Mouse (Mus musculus) ES-E14 (cell line): ENCODE results near the gene Gpc6. TPM values are rescaled to one million over a fixed set of nuclear protein-coding genes. Genes with fewer than 3 reads are reported as not detected.

ENCODE experiments used
- DNase-seq: peaks from one replicate; pipeline ENCODE4 v3.0.0-alpha.2; 2013; ENCODE audit warnings: low read depth, low spot score
- H3K27ac ChIP-seq: 2 replicates; pipeline ENCODE4 v1.5.1; 2012; ENCODE audit warnings: low read depth, mild to moderate bottlenecking, low read length, moderate library complexity, mixed read lengths; ENCODE audit not compliant: poor library complexity, insufficient read depth, severe bottlenecking
- H3K36me3 ChIP-seq: 2 replicates; pipeline ENCODE4 v1.6.1; 2012; ENCODE audit warnings: mild to moderate bottlenecking, low read length, moderate library complexity, mixed read lengths; ENCODE audit not compliant: control insufficient read depth, poor library complexity, insufficient read depth, severe bottlenecking
- H3K4me1 ChIP-seq, 2 experiments: fragments of 150-350 bp in 1 of 2; sonication (generic) in 1 of 2; 2 replicates each; pipeline ENCODE4 v1.6.1; 2012; ENCODE audit warnings: low read length in 2 of 2, mild to moderate bottlenecking in 1 of 2, mixed read lengths in 1 of 2; ENCODE audit not compliant: control insufficient read depth in 2 of 2, insufficient read depth in 2 of 2, poor library complexity in 1 of 2
- H3K4me3 ChIP-seq, 2 experiments: fragments of 150-350 bp in 1 of 2; sonication (generic) in 1 of 2; 2 replicates each; pipeline ENCODE4 v1.5.1; 2012; ENCODE audit warnings: low read length in 2 of 2, low read depth in 1 of 2, mild to moderate bottlenecking in 1 of 2, mixed read lengths in 1 of 2; ENCODE audit not compliant: insufficient read depth in 1 of 2, poor library complexity in 1 of 2, severe bottlenecking in 1 of 2
- H3K9ac ChIP-seq: 2 replicates; pipeline ENCODE4 v1.6.1; 2012; ENCODE audit warnings: low read depth, mild to moderate bottlenecking, low read length, mixed read lengths; ENCODE audit not compliant: poor library complexity, insufficient read depth, severe bottlenecking
- H3K9me3 ChIP-seq: fragments of 150-350 bp; sonication (generic); 2 replicates; pipeline ENCODE4 v1.6.1; 2012; ENCODE audit warnings: low read depth, mild to moderate bottlenecking, low read length; ENCODE audit not compliant: control insufficient read depth, insufficient read depth
- CHD2 ChIP-seq: IDR thresholded peaks from 2 replicates; pipeline ENCODE4 v1.6.1; 2014; ENCODE audit warnings: mild to moderate bottlenecking, low read depth, low read length, inconsistent platforms
- HCFC1 ChIP-seq: IDR thresholded peaks from 2 replicates; pipeline ENCODE4 v1.6.1; 2012; ENCODE audit warnings: low read length, inconsistent platforms, borderline replicate concordance; ENCODE audit not compliant: insufficient read depth
- MAFK ChIP-seq: IDR thresholded peaks from 2 replicates; pipeline ENCODE4 v1.6.1; 2014; ENCODE audit warnings: mild to moderate bottlenecking, low read depth, low read length, inconsistent platforms; ENCODE audit not compliant: insufficient read depth
- ZC3H11A ChIP-seq: IDR thresholded peaks from 2 replicates; pipeline ENCODE4 v1.6.1; 2012; ENCODE audit warnings: low read depth, mild to moderate bottlenecking, inconsistent platforms, low read length, borderline replicate concordance
- ZNF384 ChIP-seq: IDR thresholded peaks from 2 replicates; pipeline ENCODE4 v1.6.1; 2012; ENCODE audit warnings: low read depth, low read length, inconsistent platforms
- in situ Hi-C, 2 experiments: fragments of 600-800 bp; cut with MboI; formaldehyde crosslinking; loops; one replicate each; pipeline ENCODE4 v1.15.1; 2025; ENCODE audit warnings: low sequenced_read_pairs in 2 of 2, inconsistent platforms in 1 of 2; ENCODE audit not compliant: unreplicated experiment in 2 of 2
- total RNA-seq: library from RNA; depleted of rRNA; stranded (reverse); fragments of 300-350 nt; gene quantifications from 2 replicates; pipeline ENCODE4 v1.2.3, GENCODE M21; 2012

Gene Gpc6
- total RNA-seq, 1 experiment: 3.2 TPM

DNA sequence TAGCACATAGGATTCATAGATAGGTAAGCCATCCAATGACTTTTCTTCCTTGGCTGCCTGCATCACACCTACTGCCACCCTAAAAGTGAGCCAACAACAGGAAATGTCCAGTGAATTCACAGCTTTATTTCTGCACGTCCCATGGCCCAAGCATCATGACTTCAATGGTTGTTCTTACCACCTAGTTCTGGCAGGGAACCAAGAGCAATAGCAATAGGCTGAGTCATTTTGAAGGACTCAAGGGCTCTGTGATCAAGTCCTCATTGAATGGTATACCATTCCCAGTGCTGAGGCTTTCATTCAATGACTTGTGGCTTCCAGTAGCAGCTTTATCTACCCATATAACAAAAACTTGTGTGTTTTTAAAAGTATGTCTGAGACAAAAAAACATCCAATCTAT, 13.3 kb upstream of the Gpc6 start:
- no peak overlapping the region for H3K27ac ChIP-seq
- TF ChIP-seq ZNF384 (no peak), HCFC1 (no peak), CHD2 (no peak), MAFK (no peak), ZC3H11A (no peak)
- in situ Hi-C loops: no loop called here
- no peaks in the 10 kb centered on the region for H3K4me1 ChIP-seq
- H3K9me3 ChIP-seq: no peaks in the 10 kb centered on the region
- DNase-seq: no peak
- no peaks in the 10 kb centered on the region for H3K36me3 ChIP-seq
- H3K4me3 ChIP-seq: no peak overlapping the region
- H3K9ac ChIP-seq: no peak overlapping the region

DNA sequence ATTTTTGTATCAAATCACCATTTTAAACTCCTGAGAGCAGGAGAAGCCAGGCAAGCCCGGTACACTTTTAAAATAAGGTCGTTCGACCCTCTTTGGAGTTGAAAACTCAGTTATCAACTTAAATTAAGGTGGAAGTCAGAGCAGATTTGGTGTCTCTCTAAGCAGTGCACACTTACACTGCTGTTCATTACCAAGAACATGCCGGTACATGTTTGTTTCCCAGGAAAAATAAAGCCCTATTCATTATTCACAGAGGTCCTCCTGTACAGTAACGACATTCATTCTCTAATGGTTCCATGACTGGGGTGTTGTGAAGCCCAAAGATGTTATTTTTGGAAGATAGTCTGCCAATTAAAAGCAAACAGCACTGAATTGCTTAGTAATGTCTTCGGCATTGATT, 8.2 kb upstream of the Gpc6 start:
- TF ChIP-seq ZC3H11A (no peak), CHD2 (no peak), HCFC1 (no peak), ZNF384 (no peak), MAFK (no peak)
- Histone ChIP-seq H3K27ac (no peak overlapping the region), H3K4me3 (no peak overlapping the region), H3K9me3 (no peaks in the 10 kb centered on the region), H3K4me1 (peaks cover 0 to 1% of the 10 kb centered on the region in 2 experiments; a peak in 1 of 4 replicates), H3K9ac (no peak overlapping the region), H3K36me3 (no peaks in the 10 kb centered on the region)
- in situ Hi-C loops: no loop called here
- no peak for DNase-seq

DNA sequence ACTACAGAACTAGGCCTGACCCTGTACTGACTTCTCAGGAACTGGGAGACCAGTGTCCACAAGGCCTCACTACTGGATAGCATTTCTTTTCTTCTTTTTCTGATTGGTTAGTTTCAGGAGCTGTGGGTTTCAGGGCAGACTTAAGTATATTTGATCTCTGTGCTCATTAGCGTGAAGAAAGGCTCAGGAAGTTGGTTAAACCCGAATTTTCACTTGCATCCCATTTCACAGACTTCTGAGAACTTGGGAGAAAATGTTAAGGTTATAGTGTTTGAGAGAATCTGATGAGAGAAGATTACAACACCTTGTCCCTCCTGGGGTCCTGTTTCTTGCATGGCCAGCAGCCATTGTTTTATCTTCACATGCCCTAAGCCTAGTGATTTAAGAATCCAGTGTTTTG, 849 bp upstream of the Gpc6 start:
- in situ Hi-C loops: no loop called here
- H3K4me3 ChIP-seq: no peak overlapping the region
- no peak for DNase-seq

DNA sequence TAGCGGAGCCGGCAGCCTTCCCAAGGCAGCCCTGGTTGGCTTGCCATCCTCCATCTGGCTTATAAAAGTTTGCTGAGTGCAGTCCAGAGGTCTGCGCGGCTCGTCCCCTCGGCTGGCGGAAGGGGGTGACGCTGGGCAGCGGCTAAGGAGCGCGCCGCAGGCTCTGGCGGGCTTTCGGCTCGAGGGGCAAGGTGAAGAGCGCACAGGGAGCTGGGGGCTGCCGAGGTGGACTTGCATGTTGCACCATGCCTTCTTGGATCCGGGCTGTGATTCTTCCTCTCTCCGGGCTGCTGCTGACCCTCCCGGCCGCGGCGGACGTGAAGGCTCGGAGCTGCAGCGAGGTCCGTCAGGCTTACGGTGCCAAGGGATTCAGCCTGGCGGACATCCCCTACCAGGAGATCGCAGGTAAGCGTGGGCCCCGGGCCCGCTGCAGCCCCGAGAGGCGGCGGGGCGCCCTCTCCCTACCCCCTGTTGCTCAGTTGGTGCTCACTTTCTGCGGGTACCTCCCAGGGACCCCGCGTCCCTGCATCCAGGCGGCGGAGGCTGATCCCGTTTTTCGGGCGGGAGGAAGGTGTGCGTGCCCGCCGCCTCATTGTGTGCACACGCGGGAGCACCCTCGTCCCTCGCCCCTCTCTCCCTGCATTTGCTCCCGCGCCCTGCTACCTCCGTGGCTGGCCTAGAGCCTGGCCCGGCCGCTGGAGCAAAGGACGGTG, 732 bp downstream of the Gpc6 start:
- Histone ChIP-seq H3K4me1 (no peaks in the 10 kb centered on the region), H3K27ac (no peak overlapping the region), H3K9me3 (no peaks in the 10 kb centered on the region)

More for the DNA sequence above, 849 bp upstream of the Gpc6 start:
- TF ChIP-seq MAFK (no peak), ZC3H11A (no peak), HCFC1 (no peak), ZNF384 (no peak), CHD2 (no peak)
- no peaks in the 10 kb centered on the region for H3K36me3 ChIP-seq
- no peak overlapping the region for H3K27ac ChIP-seq
- H3K9ac ChIP-seq: no peak overlapping the region
- H3K9me3 ChIP-seq: no peaks in the 10 kb centered on the region
- no peaks in the 10 kb centered on the region for H3K4me1 ChIP-seq

More for the DNA sequence above, 732 bp downstream of the Gpc6 start:
- in situ Hi-C loops: no loop called here
- H3K36me3 ChIP-seq: no peaks in the 10 kb centered on the region
- DNase-seq: no peak
- H3K4me3 ChIP-seq: peak overlapping the region; percentile 73 to 80
- TF ChIP-seq HCFC1 (no peak), CHD2 (no peak), MAFK (no peak), ZC3H11A (no peak), ZNF384 (no peak; the same call in 1 of the 2 replicates)
- H3K9ac ChIP-seq: peak overlapping the region; percentile 73
